Mouse (Mus musculus): ENCODE data around the gene Gm973. TPM values are rescaled to one million over a fixed set of nuclear protein-coding genes. Genes with fewer than 3 reads are reported as not detected.

Gene Gm973
- total RNA-seq, 2 experiments from 2014 or later = 0.29 to 0.79 TPM

DNA sequence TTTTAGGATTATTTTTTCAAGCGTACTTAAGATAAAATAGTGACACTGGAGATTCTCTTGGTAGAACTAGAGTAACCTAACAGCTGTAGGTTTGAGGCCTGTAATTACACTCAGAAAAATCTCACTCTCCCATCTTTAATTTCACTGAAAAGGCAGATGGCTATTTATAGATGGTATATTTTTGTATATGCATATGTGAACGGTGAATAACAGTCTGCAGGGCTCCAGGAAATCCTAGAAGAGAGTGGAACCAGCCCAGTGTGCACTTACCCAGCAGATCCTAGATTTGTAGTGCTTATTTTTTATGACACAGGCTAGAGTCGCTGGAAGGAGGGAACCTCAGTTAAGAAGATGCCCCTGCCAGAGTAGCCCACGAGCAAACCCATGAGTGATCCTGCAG lies 27.1 kb upstream of the Gm973 start:
- intact Hi-C loops (cut with DNase I) = no loop called here
- no peak for DNase-seq

DNA sequence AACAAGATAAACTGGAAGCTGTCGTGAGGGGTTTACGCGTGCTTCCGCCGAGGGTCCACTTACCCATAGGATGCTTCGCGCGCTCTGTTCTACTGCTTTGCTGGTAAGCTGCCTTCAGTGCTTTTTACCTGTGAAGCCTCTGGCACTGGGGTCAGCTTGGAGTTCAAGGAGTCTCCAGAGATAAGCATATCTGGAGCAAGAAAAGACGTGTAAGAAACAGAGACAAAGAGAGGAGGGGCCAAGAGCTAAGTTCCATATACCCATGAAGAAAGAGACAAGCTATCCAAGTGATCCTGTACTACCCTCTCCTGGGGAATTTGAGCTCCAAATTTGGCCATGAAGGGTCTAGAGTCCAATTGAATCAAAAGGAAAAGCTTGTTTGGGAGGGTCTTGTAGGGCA lies 24.5 kb upstream of the Gm973 start:
- intact Hi-C loops (cut with DNase I) = no loop called here
- no peak for DNase-seq

GRCm38 (mm10) chr1:59492432-59492831 lies 23.6 kb upstream of the Gm973 start:
- DNase-seq = no peak
- intact Hi-C loops (cut with DNase I) = no loop called here

DNA sequence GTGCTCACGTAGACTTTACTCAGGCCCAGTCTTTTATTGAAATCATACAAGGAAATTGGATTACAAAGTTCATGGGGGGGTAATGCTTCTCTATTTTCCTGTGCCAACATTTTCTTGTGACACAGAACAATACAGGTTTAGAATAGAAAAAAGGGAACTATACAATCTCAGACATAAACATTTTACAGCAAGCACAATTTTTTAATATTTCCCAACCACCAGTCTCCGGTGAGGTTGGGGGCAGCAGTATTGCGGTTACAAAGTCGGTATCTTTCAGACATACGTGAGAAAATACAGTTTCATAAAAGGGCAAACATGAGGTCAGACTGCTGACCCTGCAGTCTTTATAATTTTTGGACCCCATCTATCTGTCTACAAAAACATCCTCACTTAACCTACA lies 20.1 kb upstream of the Gm973 start:
- intact Hi-C loops (cut with DNase I) = no loop called here
- no peak for DNase-seq

DNA sequence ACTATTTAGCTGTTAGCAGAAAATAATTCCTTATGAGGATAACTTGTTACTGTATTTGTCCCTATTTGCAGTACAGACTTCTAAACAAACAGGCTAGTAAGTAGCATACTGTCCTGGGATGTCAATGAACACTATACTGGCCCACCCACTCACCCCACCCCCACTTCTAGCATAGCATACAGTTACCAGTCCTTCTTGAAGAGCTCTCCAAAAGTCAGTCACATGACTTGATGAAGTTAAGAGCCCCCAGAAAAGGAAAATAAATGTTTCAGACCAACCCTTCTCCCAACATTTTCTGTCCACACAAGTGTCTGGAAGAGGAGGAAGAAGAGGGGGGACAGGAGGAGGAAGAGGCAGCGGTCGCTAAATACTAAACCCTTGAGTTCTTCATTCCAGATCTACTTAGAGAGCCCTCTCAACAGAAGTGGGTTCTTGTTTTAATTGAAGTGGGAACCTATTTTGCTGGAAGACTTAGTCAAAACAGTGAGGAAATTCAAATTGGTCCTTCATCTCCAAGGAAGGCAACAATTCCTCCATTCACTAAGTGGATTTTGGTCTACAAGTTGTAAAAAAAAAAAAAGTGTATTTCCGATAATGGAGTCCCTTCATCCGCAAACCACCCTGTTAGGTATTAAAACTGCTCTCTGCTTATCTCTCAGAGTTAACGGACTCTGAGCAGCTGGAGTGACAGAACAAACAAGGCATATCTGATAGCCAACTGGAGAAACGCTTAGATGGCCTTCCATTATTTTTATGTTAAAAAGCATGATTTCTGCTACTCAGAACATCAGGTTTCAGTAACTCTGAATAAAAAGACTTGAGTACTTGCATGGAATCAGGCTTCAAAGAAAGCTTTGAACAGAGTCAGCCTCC lies 18.1 kb upstream of the Gm973 start:
- no peak for DNase-seq
- intact Hi-C loops (cut with DNase I) = no loop called here

- intact Hi-C loops (cut with DNase I) = no loop called here
- no peak for DNase-seq
These were observed 16.7 kb upstream of the Gm973 start for GRCm38 (mm10) chr1:59499327-59499726.

DNA sequence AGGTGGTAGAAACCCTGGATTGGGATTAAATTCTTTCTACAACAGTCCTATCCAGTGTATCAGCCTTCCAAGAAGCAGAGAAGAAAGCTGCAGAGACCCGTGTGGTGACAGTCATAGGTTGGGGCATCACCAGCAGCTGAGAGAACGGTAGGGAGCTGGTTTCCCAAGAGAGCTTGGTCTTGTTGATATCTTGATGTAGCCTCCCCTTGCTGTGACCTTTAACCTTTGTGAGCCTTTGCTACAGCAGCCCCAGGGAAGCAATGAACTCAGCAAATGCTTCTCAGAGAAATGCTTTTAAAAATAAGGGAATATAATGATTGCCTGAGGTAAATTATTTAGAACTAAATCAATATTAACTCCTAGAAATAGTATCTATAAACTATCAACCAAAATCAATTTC lies 13.7 kb upstream of the Gm973 start:
- intact Hi-C loops (cut with DNase I) = no loop called here
- DNase-seq = no peak

DNA sequence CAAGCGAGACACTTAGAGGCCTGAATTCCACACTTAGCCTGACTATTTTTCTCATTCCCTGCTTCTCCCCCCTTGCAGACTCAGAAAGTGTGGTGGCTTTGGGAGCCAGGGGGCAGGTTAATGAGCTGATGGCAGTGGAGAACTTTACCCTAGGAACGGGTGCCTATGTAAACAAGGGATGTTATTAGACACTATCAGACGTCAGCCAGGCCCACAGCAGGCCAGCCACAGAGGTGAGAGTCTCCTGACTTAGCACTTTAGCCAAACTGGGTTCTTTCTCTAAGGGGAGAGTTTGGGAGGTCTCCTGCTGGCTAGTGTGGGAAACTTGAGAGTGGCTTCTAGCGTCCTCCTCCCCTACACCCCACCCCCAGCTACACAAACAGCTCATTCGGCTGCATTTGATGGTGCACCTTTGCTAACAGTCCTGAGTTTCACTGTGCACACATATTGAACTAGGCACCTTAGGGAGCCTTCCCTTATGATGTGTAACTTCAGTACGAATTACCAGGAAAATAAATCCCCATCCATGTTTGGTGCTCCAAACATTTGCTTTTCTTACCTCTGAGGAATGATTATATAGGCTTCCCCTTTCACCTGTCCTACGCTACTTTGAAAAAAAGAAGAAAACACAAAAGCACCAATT lies 12.3 kb upstream of the Gm973 start:
- intact Hi-C loops (cut with DNase I) = no loop called here
- DNase-seq = no peak

GRCm38 (mm10) chr1:59504302-59504700 lies 11.8 kb upstream of the Gm973 start:
- DNase-seq = no peak
- intact Hi-C loops (cut with DNase I) = no loop called here

- DNase-seq = peak; percentile 13 to 31
- intact Hi-C loops (cut with DNase I) = no loop called here
These were observed 7.5 kb upstream of the Gm973 start for GRCm38 (mm10) chr1:59508463-59509139.

- intact Hi-C loops (cut with DNase I) = no loop called here
- no peak for DNase-seq
These were observed 4.3 kb upstream of the Gm973 start for GRCm38 (mm10) chr1:59511566-59512270.

DNA sequence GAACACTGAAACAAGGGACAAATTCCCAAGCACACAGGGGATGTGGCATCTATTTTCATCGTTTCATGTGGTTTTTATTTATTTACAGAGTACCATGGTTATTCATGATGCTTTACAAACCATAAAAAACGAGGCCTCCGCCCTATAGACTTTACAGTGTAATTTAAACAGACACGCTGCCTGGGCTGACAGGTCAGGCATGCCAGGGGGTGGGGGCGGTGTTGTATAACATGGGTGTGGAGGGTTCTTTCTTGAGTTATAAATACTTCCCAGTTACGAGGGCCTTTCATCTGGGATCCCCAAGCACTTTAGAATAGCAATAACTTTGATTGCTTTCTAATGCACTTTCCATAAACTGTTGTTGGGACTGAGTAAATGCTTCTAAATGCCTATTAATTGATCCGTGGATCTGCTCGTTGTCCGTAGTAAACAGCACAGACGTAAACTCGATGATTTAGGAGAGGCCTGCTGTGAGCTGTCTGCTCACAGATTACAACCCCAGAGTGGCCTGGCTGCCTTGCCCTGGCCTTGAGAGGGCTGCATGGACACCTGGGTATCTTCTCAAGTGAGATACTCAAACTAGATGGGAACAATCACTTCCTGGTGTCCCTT lies 4.3 kb downstream of the Gm973 start:
- intact Hi-C loops (cut with DNase I) = no loop called here
- DNase-seq = no peak

DNA sequence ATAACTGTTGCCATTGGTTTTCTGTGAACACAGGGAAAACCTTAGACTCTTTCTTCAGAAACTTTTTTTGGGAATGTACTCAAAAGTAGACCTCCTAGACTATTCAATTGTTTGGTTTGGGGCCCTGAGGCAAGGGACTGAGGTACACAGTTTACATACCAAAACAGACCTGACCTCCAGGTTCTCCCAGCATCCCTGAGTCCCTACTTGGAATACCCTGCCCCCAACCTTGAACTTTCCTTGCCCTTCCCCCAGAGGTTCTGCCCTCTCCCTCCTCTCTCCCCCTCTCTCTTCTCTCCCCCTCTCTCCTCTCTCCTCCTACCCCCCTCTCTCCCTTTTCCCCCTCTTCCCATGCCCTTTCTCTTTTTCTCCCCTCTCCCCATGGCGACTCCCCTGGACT lies 6.4 kb downstream of the Gm973 start:
- no peak for DNase-seq
- intact Hi-C loops (cut with DNase I) = no loop called here

DNA sequence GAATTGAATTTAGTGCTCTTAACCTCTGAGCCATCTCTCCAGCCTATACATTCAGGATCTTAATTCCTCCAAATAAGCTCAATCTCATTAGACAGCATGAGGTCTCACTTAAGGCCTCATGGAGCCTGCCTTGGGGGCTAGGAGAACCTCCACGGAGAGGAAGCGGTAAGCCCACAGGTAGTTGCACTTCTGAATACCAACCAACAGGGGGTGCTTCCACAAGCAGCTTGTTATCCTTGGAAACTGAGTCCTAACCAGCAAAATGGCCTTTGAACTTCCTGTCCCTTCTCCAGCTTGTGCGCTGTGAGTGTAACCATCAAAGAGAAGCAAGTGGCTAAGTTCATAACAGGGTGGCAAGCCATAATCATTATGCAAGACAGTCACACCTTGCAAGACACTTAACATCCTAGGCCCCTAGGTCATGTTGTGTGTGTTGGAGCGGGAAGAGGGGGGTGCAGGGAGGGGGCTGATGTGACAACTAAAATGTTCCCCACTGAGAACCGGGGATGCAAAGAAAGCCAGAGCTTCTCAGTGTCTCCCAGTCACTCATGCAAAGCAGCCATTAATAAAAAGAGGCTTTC lies 7.4 kb downstream of the Gm973 start:
- no peak for DNase-seq
- intact Hi-C loops (cut with DNase I) = no loop called here

GRCm38 (mm10) chr1:59524071-59524470 lies 8.0 kb downstream of the Gm973 start:
- intact Hi-C loops (cut with DNase I) = no loop called here
- no peak for DNase-seq

- no peak for DNase-seq
These were observed 8.7 kb downstream of the Gm973 start for GRCm38 (mm10) chr1:59524759-59525158.

DNA sequence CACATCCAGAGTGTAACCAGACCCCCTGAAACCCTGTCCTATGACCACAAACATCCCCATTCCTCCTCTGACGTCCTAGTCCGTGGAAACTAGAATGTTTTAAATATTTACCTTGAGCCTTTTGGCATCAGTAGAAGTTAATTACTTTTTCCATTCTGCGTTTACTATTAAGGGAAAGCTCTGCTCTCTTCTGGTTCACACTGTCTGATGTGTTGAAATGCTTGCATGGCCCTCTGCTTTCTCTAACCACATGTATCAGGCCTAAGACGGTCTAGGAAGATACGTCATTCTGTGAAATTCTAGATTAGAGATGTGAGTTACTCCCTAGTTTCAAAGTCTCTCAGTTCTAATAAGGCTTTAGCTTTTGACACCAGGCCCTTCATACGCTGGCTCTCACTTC lies 11.2 kb downstream of the Gm973 start:
- intact Hi-C loops (cut with DNase I) = no loop called here
- no peak for DNase-seq

More at GRCm38 (mm10) chr1:59524759-59525158, 8.7 kb downstream of the Gm973 start:
- intact Hi-C loops (cut with DNase I) = no loop called here

DNA sequence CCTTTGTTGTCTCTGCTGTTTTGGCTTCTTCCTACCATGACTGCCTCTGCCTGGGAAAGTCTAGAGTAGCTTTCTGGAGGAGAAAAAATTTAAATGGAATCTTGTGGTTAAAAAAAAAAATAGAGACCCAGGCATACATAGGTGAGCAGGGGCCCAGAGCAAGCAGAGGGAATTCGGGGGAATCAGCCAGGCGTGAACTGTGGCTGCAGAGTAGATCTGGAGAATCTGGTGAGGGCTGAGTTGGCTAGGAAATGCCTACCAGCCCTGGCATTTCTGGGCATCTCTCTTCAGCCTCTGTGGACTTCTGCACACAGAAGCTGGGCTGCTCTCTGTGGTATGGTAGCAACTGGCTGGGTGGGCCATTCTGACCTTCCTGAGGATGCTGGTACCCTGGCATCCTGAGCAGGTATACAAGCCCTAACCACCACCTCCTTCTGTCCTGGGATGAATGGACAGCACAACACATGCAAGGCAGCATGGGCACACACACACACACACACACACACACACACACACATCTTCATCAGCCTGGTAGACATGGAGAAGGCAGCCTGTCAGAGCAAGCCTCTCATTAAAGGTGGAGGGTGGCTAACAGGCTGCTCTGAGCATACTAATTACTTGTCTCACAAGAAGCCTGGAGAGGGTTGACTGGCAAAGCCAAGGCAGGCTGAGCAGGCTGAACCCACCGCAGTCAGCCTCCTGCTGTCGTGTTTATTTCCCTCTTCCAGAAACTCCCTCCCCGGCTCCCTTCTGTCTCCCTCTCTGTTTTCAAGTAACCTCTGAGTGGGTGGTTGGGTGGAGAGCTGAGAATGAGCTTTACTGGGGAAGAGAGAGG lies 19.1 kb downstream of the Gm973 start:
- intact Hi-C loops (cut with DNase I) = no loop called here
- DNase-seq = no peak

DNA sequence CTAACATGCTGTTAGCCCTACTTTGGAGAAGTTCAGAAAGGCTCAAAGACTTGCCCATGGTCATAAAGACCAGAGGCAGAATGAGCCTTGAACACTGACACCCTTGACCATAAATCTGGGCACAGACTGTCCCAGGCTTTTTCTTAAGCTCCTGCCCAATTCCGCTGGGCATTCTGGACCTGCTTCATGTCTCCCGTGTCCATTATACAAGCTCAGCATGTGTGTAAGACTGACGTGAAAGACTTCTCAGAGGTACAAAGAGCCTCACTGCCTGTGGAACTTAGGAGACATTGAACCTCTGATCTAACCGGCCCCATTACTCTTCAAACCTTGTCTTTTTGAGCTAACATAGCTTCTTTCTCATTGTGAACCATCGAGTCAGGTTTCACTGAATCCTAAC lies 22.3 kb downstream of the Gm973 start:
- no peak for DNase-seq

More for the DNA sequence above, 22.3 kb downstream of the Gm973 start:
- intact Hi-C loops (cut with DNase I) = no loop called here

All from heart, postnatal 14 days (tissue).